Mouse (Mus musculus) adrenal gland, adult 18-20 months (tissue): Measurements from ENCODE around the gene Stk33. TPM values are rescaled to one million over a fixed set of nuclear protein-coding genes. Genes with fewer than 3 reads are reported as not detected.

Experiments
- DNase-seq, 2 experiments: peaks; one replicate each; pipeline ENCODE4 v3.0.0; 2021 to 2022; ENCODE audit warnings: low spot score in 2 of 2
- total RNA-seq, 2 experiments: library from RNA; stranded (reverse); gene quantifications; 1 replicate in 1 of 2; 2 replicates in 1 of 2; pipeline ENCODE4 v1.2.3; 2021

Gene Stk33
- total RNA-seq, 2 experiments from 2014 or later = 0.54 to 0.73 TPM

GRCm38 (mm10) chr7:109358435-109359187 lies 80.3 kb downstream of the Stk33 start:
- no peak for DNase-seq

- DNase-seq = no peak
Observed at GRCm38 (mm10) chr7:109357877-109358276, 81.0 kb downstream of the Stk33 start.

- DNase-seq = no peak
Observed at GRCm38 (mm10) chr7:109347241-109347640, 91.6 kb downstream of the Stk33 start.

GRCm38 (mm10) chr7:109331722-109332121 lies 107.2 kb downstream of the Stk33 start:
- no peak for DNase-seq

- no peak for DNase-seq
Observed at GRCm38 (mm10) chr7:109328772-109329171, 110.1 kb downstream of the Stk33 start.

- no peak for DNase-seq
Observed at GRCm38 (mm10) chr7:109326813-109327212, 112.1 kb downstream of the Stk33 start.

GRCm38 (mm10) chr7:109325731-109326130 lies 113.2 kb downstream of the Stk33 start:
- no peak for DNase-seq

- no peak for DNase-seq
Observed at GRCm38 (mm10) chr7:109325169-109325568, 113.7 kb downstream of the Stk33 start.

GRCm38 (mm10) chr7:109309506-109309905 lies 129.4 kb downstream of the Stk33 start:
- DNase-seq = no peak

GRCm38 (mm10) chr7:109295807-109296206 lies 143.1 kb downstream of the Stk33 start:
- DNase-seq = no peak

GRCm38 (mm10) chr7:109295351-109295750 lies 143.5 kb downstream of the Stk33 start:
- no peak for DNase-seq

- DNase-seq = no peak
Observed at GRCm38 (mm10) chr7:109290501-109290900, 148.4 kb downstream of the Stk33 start.

- no peak for DNase-seq
Observed at GRCm38 (mm10) chr7:109289106-109289505, 149.8 kb downstream of the Stk33 start.

GRCm38 (mm10) chr7:109282106-109282505 lies 156.8 kb downstream of the Stk33 start:
- no peak for DNase-seq

GRCm38 (mm10) chr7:109276622-109277021 lies 162.3 kb downstream of the Stk33 start:
- DNase-seq = peak; percentile 27 to 39

- DNase-seq = no peak
Observed at GRCm38 (mm10) chr7:109275901-109276300, 163.0 kb downstream of the Stk33 start.

GRCm38 (mm10) chr7:109275151-109275550 lies 163.7 kb downstream of the Stk33 start:
- DNase-seq = no peak

- no peak for DNase-seq
Observed at GRCm38 (mm10) chr7:109274289-109274688, 164.6 kb downstream of the Stk33 start.

- no peak for DNase-seq
Observed at GRCm38 (mm10) chr7:109269046-109269445, 169.8 kb downstream of the Stk33 start.

- DNase-seq = no peak
Observed at GRCm38 (mm10) chr7:109267370-109267769, 171.5 kb downstream of the Stk33 start.

- DNase-seq = no peak
Observed at GRCm38 (mm10) chr7:109266181-109266580, 172.7 kb downstream of the Stk33 start.

- no peak for DNase-seq
Observed at GRCm38 (mm10) chr7:109265606-109266005, 173.3 kb downstream of the Stk33 start.
